ENCODE assay signal across 12 mouse cellular contexts in genomic region chr16:63104938-63105714, GRCm38 (mm10).
DNase-seq lines count a peak whose midpoint lies in the region; ATAC-seq and TF ChIP-seq lines count a peak whose summit lies in the region.
"Had no signal": no experiment of that assay in that cellular context is flagged by ENCODE, and none has a peak within 500 bp of the region (broad histone marks: within the 10 kb centered on the region; RNA-seq: fewer than 3 reads in every experiment).

No protein-coding gene starts in this region.

- H3K27ac ChIP-seq in lung, embryonic 14.5 days (ENCODE audit: low read depth), result peak overlapping the region; percentile 83
- peak overlapping the region; percentile 48; the same call in 1 of the 2 replicates for H3K27ac ChIP-seq in intestine, embryonic 15.5 days
- peak overlapping the region; percentile 67 for H3K27ac ChIP-seq in stomach, embryonic 14.5 days (ENCODE audit: low read length)
- H3K27ac ChIP-seq: forebrain, embryonic 12.5 days; midbrain, embryonic 12.5 days had no signal

- H3K36me3 ChIP-seq in lung, embryonic 14.5 days (ENCODE audit: insufficient read depth), result no peaks in the 10 kb centered on the region
- no peaks in the 10 kb centered on the region for H3K36me3 ChIP-seq in intestine, embryonic 15.5 days
- no peaks in the 10 kb centered on the region for H3K36me3 ChIP-seq in stomach, embryonic 14.5 days (ENCODE audit: control insufficient read depth, insufficient read depth, low read length)
- H3K36me3 ChIP-seq: forebrain, embryonic 12.5 days; midbrain, embryonic 12.5 days had no signal

- no peaks in the 10 kb centered on the region for H3K9me3 ChIP-seq in lung, embryonic 14.5 days (ENCODE audit: low read depth, low read length)
- no peaks in the 10 kb centered on the region for H3K9me3 ChIP-seq in intestine, embryonic 15.5 days
- no peaks in the 10 kb centered on the region for H3K9me3 ChIP-seq in stomach, embryonic 14.5 days (ENCODE audit: control insufficient read depth, low read depth, low read length)
- H3K9me3 ChIP-seq: forebrain, embryonic 12.5 days; midbrain, embryonic 12.5 days had no signal

- no peak for DNase-seq in frontal cortex, adult 2 months (ENCODE audit: extremely low spot score in 1 of 2, low spot score in 1 of 2)
- DNase-seq in lung, embryonic 14.5 days, result peak; percentile 89
- DNase-seq in lung, adult 2 months, result no peak
- DNase-seq in right cerebral cortex, postnatal 10 days (ENCODE audit: low spot score in 2 of 2), result no peak
- DNase-seq in urinary bladder, postnatal 14 days (ENCODE audit: low spot score), result no peak
- DNase-seq: left cerebral cortex, postnatal 4 days; thymus, postnatal 36 days had no signal

- H3K9ac ChIP-seq in lung, embryonic 14.5 days, result no peak overlapping the region
- H3K9ac ChIP-seq in intestine, embryonic 15.5 days, result no peak overlapping the region
- no peak overlapping the region for H3K9ac ChIP-seq in stomach, embryonic 14.5 days (replicated peaks; ENCODE audit: low read depth, low read length)
- H3K9ac ChIP-seq: forebrain, embryonic 12.5 days; midbrain, embryonic 12.5 days had no signal

- no peak for TF ChIP-seq POLR2A in lung, adult 2 months (IDR thresholded peaks at IDR 0.05; ENCODE audit: borderline replicate concordance, extremely low read depth, low read depth, low read length)

- H3K4me3 ChIP-seq in lung, embryonic 14.5 days (ENCODE audit: low read depth, low read length), result no peak overlapping the region
- H3K4me3 ChIP-seq in lung, adult 2 months (replicated peaks; ENCODE audit: extremely low read depth, low read depth, low read length), result no peak overlapping the region
- no peak overlapping the region for H3K4me3 ChIP-seq in intestine, embryonic 15.5 days (replicated peaks)
- no peak overlapping the region for H3K4me3 ChIP-seq in stomach, embryonic 14.5 days (ENCODE audit: low read depth, low read length)
- H3K4me3 ChIP-seq: forebrain, embryonic 12.5 days; midbrain, embryonic 12.5 days had no signal

- WGBS in lung, embryonic 14.5 days, result 45% methylated on average over 11 of the region's 11 CpGs
- WGBS in lung, adult 2 months, result 24% methylated on average over 11 of the region's 11 CpGs
- 43% methylated on average over 11 of the region's 11 CpGs for WGBS in intestine, embryonic 15.5 days
- WGBS in stomach, embryonic 14.5 days, result 44% methylated on average over 11 of the region's 11 CpGs

- TF ChIP-seq CTCF in lung, embryonic 14.5 days (IDR thresholded peaks at IDR 0.05; ENCODE audit: low read depth), result no peak
- TF ChIP-seq CTCF in lung, adult 2 months (IDR thresholded peaks at IDR 0.05; ENCODE audit: insufficient read depth, low read length), result no peak

- peaks cover 7% of the 10 kb centered on the region; the same call in 1 of the 2 replicates for H3K4me1 ChIP-seq in lung, embryonic 14.5 days (ENCODE audit: insufficient read depth)
- no peaks in the 10 kb centered on the region; the same call in 1 of the 2 replicates for H3K4me1 ChIP-seq in lung, adult 2 months (ENCODE audit: control insufficient read depth, insufficient read depth, low read length)
- H3K4me1 ChIP-seq in intestine, embryonic 15.5 days (replicated peaks), result no peaks in the 10 kb centered on the region
- no peaks in the 10 kb centered on the region for H3K4me1 ChIP-seq in stomach, embryonic 14.5 days (ENCODE audit: control insufficient read depth, insufficient read depth, low read length)
- H3K4me1 ChIP-seq: forebrain, embryonic 12.5 days; midbrain, embryonic 12.5 days had no signal

- H3K4me2 ChIP-seq in lung, embryonic 14.5 days, result no peak overlapping the region
- H3K4me2 ChIP-seq in intestine, embryonic 15.5 days (replicated peaks), result no peak overlapping the region
- H3K4me2 ChIP-seq in stomach, embryonic 14.5 days (replicated peaks; ENCODE audit: low read depth, low read length), result no peak overlapping the region
- H3K4me2 ChIP-seq: forebrain, embryonic 12.5 days; midbrain, embryonic 12.5 days had no signal

- peak; percentile 64 for ATAC-seq in frontal cortex, adult (ENCODE audit: low TSS enrichment)
- peak; percentile 84 for ATAC-seq in lung, embryonic 14.5 days (ENCODE audit: insufficient read depth)
- no peak; the same call in 1 of the 2 replicates for ATAC-seq in intestine, embryonic 15.5 days
- no peak; the same call in 1 of the 2 replicates for ATAC-seq in stomach, embryonic 14.5 days (ENCODE audit: insufficient number of reproducible peaks, insufficient read depth, low FRiP score, low read depth)

- H3K27me3 ChIP-seq in lung, embryonic 14.5 days (ENCODE audit: insufficient read depth, low read length), result no peaks in the 10 kb centered on the region
- H3K27me3 ChIP-seq in intestine, embryonic 15.5 days (replicated peaks), result no peaks in the 10 kb centered on the region
- no peaks in the 10 kb centered on the region for H3K27me3 ChIP-seq in stomach, embryonic 14.5 days (ENCODE audit: control insufficient read depth, insufficient read depth, low read length)
- H3K27me3 ChIP-seq: forebrain, embryonic 12.5 days had no signal

Comparison
In these comparisons a context has a peak if more than half of its experiments do, and no peak if none do; other contexts are left out.
1. ATAC-seq: peak in frontal cortex, adult (single experiment) and lung, embryonic 14.5 days (single experiment); none in intestine, embryonic 15.5 days (single experiment) and stomach, embryonic 14.5 days (single experiment).
2. Peak in every context shown above with its lines, with median percentiles within 50 percentile points of each other: H3K27ac ChIP-seq.